Mouse (Mus musculus) cerebellum, adult 9-10 months (tissue): Measurements from ENCODE around the gene Atp6ap1l.
"Not testable (repeated sequence)": the region's sequence is repeated elsewhere in the genome, so short reads cannot be mapped to it uniquely, and the experiment has no call there.

ENCODE experiments used
- DNase-seq: peaks from one replicate; pipeline ENCODE4 v3.0.0; 2022

The Atp6ap1l gene

DNA sequence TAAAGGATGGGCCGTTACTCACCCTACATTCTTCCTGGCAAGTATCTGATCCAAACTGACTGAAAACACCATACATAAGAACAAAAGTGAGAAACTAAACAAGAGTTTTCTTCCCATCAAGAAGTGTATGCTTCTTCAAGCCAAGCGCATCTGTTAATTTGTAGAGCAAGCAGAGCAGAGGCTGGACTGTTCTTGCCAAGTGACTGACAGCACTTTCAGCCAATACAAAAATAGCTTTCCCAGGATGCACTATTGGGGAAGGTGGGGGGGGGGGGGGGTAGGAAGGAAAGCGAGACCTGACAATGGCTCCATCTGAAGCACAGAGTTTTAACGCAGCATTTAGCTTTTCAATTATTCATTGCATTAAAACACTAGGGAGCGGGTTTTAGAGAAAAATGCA, at the start of gene Atp6ap1l:
Gene Atp6ap1l, minus strand, starts transcription at position 180 of the 400 bp plus-strand sequence.
- no peak for DNase-seq

DNA sequence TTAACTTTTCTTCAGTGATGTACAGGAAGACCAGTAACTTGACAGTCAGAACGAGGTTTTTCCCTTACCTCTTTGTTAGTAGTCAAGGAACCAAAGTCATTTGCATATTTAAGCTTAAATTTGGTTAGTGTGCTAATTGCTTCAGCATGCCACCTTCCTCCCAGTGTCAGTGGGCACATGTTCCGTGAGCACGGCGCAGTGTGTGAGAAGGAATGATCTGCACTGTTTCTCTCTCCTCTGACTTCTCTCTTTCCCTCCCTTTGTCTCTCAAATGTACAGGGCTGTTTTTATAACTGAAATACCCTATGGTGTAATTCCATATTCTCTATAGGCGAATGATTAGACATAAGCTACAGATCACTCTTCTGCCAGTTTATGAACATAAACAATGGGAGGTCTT, 34.4 kb upstream of the Atp6ap1l start:
- no peak for DNase-seq

DNA sequence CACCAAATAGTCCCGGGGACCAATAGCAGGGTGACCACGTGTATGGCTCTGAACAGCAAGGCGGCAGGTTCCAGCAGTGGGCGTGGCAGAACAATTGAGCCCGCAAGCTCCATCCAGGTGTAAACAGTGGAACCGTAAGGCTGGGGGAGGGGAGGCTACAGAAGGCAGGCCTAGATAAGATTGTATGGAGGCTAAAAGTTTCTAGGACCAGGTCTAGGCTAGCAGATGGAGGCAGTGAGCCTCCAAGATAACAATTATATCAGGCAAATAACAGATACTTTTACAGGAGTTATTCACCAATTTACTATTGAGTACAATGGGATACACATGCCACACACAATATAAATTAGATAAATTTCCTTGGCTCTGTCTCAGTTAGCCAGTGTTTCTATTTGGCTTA, 34.0 kb upstream of the Atp6ap1l start:
- DNase-seq = no peak

DNA sequence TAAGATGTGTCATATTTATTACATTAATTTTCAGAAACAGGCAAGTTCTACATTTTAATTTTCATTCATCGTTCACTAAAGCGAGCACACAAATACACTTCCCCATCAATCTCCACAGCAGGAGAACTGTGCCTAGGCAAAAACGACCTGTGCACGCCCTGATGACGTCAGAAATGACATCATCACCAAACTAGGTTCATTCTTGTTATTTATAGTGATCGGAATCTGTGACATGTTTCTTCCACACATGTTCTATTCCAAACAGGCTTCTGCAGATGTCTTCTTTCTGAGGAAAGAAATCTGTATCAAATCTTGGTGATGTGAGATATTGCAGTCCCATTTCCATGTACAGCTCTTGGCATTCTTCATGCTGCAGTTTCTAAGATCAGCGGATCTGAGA, 30.7 kb upstream of the Atp6ap1l start:
- DNase-seq = no peak

DNA sequence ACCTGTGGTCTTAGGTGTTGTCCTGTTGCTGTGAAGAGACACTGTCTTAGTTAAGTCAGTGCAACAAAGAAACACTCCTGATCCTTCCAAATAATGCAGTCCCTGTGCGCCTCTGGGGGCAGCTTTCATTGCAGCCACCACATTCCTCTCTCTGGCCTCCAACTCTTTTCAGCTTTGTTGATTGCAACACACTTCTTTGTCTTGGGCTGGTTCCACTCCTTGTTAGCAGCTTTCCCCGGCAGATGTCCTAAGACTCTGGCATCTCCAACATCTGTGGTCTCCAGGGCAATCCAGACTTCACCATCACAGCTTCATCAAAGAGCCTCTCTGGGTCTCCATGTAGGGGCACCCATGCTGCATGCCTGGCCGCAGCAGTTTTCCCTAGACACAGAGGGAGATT, 28.1 kb upstream of the Atp6ap1l start:
- DNase-seq = no peak

DNA sequence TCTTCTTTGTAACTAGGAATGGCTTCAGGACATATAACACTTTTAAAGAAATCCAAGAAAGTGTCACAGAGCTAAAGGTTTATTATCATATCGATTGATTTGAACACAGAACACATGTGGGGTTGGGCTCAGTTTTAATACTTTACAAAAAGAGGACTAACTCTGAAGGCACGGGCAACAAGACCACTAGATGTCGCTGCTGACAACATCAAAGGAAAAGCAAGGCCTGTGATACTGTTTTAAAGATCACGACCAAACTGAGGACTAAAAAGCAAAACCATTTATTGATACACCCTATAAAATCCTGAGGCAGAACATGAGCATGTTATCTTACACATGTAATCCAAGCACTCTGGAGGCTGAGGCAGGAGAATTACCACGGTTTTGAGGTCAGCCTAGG, 24.7 kb upstream of the Atp6ap1l start:
- peak; percentile 71 for DNase-seq

DNA sequence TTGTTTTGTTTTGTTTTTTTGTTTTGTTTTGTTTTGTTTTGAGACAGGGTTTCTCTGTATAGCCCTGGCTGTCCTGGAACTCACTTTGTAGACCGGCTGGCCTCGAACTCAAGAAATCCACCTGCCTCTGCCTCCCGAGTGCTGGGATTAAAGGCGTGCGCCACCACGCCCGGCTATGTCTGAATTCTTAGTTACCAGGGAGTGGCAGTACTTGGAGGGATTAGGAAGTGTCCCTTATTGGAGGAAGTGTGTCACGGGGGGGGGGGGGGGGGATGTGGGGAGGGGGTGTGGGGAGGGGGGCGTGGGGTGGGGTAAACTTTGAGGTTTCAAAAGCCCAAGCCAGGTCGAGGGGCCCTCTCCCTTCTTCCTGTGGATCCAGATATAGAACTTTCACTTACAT, 23.1 kb upstream of the Atp6ap1l start:
- not testable (repeated sequence) for DNase-seq

DNA sequence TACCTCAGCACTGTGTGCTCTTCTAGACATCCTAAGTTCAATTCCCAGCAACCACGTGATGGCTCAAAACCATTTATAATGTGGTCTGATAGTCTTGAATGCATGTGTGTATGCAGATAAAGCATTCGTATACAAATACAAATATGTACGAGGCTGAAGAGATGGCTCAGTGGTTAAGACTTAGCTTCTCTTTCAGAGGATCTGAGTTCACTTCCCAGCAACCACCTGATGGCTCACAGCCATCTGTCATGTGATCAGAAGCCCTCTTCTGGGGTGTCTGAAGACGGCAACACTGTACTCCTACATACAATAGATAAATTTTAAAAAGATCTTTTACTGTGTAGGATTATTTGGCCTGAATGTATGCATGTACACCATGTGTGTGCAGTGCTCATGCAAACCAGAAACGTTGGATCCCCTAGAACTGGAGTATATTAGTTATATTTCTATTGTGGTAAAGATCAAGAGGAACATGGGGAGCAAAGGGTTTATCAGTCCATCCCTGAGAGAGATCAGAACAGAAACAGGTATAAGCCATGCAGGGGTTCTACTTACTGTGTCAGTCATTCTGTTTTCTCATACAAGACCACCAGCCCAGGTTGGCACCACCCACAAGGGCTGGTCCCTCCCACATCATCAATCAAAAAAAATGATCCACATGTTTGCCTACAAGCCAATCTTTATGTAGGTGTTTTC, 21.9 kb upstream of the Atp6ap1l start:
- DNase-seq = no peak

DNA sequence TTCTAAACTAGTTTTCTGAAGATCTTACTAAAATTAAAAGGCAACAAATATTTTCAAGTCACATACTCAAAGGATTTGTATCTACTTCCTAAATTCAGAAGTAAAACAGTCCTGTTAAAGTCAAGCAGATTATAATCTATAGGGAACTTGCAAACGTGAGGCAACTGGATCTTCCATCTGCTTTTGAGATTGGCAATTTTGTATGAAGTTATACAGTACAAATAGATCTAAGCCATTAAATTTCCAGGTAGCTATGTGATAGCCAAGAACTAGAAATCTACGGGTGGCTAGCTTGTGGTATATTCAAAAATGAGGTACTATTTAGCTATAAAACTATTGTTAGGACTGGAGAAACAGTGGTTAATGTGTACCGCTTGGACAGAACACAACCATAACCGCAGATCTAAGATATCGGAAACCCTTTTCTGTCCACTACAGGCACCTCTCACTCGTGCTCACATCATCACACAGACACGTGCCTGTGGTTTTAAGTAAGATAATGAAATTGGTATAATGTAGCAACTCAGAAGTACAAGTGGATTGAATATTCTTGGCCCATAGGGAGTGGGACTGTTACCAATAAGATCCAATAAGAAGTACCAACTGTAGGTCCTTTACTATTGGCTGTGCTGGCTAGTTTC, 21.1 kb upstream of the Atp6ap1l start:
- no peak for DNase-seq

DNA sequence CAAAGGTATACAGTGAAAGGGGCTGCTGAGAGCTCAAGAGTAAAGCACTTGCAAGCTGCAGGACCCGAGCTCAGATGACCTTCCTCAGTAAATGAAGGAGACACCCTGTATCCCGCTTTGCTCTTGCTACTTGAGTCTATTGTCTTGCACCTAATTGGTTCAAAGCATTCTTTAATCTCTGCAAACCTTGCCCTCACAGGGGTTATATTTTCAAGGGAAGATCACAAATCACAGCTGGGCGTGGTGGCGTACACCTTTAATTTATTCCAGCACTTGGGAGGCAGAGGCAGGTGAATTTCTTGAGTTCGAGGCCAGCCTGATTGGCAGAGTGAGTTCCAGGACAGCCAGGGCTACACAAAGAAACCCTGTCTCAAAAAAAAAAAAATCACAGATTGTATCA, 20.0 kb upstream of the Atp6ap1l start:
- DNase-seq = no peak

DNA sequence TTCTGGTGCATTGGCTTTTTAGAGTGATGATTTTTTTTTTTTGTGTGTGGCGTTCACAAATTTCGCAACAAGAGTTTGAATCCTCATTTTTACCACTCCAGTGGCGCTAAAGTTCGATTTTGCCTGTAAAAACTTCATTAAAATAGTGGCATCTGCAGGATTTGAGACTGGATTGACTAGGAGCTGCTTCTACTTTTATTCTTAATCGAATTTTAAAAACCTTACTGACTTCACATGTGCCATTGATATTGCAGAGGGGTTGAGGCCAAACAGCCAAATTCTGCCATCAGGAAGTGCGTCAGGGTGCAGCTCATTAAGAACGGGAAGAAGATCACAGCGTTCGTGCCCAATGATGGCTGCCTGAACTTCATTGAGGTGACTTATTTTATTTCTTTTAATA, 18.9 kb upstream of the Atp6ap1l start:
- DNase-seq = no peak

DNA sequence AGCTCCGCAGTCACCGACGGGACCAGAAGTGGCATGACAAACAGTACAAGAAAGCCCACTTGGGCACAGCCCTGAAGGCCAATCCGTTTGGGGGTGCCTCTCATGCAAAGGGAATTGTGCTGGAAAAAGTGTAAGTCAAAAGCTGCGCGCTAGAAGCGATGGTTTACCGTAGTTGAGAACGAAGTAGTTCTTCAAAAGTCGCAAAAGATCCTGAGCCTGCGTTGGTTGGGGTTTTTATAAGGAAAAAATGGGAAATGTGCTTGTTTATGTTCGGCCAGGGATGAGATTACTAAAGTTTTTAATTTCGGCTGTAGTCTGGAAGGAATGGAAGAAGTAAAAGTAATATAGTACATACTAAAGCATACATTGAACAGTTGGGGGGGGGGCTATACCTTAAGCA, 18.5 kb upstream of the Atp6ap1l start:
- DNase-seq = not testable (repeated sequence)

DNA sequence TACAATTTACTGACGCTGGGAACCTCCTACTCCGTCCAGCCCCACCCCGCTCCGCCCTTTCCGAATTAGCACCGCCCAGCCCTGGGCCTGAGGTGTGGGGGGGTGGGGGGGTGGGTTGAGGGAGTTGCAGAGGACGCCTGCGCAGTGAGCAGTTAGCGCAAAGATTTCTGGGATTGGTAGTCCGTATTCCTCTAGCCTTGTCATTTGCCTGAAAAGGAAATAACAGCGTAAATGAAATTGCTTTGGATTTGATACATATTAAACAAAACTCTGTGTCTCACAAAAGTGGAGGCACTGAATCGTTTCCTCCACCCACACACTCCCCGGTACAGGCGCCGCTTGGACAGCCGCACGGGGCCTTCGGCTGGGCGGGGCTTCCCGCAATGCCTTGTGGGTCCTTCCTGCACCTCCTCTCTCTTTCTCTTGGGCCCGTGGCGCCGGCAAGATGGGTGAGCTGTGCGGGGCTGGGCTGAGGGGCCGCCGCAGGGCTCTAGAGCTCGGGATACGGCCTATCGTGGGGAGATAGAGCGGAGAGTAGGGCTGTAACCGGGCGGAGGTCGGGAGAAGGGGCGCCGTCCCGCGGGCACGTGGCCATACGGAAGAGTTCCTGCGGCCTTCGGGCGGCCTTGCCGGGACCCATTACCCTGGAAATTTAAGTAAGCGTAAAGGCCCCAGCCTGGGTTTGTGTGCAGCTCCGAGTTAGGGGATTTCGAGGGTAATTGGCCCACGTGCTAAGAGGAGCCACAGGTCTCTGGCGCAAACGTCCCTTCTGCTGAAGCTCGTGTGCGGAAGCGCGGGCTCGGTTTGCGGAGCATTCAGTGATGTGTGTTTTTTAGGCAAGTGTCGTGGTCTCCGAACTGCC, 17.8 kb upstream of the Atp6ap1l start, which contains the start of gene Rps23:
Gene Rps23, plus strand, starts transcription at position 208 of the 862 bp plus-strand sequence.
- DNase-seq = peak; percentile 92

DNA sequence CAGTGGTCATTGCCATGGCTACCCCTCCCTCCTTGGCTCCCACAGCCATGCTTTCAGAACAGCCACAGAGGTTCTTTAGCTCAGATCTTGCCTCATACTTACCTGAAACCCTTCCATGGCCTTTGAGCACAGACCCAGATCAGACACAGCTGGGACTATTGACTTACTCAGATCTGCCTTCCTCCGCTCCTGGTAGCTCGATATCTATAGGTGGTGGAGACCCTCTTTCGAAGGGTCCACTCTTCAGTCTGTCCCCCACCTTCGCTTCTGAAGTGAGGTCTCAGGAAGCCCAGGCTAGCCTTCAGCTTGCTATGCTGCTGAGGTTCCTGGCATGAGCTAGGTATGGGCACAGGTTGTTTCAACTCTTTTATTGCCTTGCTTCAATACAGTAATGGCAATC, 9.6 kb upstream of the Atp6ap1l start:
- DNase-seq = no peak

DNA sequence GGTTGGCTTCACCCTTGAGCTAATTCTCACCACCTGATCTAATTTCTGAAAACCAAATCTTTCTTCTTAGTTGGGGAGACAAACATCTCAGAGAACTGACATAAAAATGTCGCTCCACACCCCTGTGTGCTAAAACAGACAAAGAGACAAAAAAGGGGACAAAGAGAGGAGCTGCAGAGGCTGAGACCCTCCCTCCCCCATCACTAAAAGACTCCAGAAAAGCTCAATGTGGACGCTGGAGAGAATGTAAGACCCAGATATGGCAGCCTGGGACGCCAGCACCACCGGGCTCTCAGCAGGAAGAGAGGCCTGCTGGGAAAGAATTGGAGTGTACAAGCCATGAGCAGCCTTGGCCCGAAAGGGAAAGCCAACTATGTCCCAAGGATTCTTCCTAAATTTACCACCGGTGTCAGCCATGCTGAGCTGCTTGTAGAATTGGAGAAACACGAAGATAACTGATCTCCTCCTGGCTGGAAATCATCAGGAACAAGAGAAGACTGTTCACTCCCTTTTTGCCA, 8.6 kb upstream of the Atp6ap1l start:
- DNase-seq = no peak

DNA sequence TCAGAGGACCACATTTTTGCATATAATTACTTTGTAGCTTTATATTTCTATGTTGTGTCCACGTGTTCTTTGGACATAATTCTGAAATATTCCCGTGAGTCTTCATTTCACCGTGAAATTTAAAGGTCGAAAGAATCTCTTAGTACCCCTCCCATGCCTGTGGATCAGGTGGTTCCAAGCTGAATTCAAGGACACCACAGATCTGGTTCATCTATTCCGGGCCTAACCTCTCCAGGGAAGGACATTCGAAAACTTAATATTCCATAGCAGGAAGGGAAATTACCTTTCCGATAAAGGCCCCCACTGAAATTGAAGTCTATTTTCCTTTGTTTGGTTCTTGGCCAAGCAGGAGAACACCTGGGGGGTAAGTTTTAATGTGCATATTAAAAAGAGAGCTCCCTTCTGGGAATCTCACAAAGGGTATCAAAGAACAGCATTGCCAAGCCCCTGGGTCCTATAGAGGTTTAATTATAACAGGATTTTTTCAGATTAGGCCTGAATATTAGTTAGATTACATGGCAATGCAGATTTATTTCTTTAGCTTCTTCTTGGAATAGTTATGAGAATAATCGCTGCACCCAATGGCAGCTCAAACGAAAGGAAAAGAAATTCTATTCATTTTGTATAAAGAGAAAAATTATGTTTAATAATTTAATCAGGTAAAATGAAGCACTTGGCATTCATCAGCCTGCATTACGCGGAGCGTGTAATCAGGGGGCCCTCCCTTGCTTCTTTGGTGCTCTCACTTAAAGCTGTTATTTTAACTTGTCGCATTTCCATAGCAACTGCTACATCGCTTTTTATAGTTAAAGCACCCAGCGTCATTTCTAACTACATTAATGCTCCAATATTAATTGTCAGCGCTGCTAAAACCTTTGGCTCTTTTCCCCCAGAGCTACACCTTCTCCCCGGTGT, 7.9 kb upstream of the Atp6ap1l start:
- no peak for DNase-seq

DNA sequence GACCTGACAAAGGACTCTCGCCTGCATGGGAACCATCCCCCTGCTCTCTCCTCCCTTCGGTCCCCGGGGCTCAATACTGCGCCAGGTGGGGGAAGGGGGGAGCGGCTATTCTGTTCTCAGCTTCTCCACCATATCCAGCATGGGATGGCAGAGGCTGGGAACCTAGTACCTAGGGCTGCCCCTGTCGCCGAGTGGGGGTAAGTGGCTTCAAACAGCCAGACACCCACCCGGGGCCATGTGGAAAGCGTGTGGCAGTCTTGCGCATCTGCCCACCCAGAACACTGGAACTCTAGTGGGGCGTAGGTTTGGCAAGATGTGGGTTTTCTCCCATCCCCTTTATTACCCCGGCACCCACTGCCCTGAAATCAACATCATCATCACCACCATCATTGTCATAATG, 2.2 kb upstream of the Atp6ap1l start:
- DNase-seq = no peak

DNA sequence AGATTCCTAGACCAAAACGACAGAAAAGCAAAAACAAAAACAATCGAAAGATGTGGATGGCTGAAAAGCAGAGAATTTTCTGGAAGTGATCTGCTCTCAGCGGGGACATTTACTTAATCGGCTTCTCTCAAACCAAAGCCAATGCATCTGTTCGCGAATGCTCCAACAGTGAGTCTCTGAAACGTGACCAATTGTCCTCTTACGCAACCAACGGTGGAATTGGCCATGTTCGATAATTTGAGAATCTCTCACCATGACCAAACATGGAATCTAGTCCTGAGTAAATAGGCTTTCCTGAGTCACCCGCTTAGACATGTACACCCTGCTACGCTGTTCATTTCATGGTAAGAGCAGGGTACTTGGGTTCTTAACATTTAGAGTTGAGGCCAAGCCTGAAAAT, 8.3 kb downstream of the Atp6ap1l start:
- no peak for DNase-seq

DNA sequence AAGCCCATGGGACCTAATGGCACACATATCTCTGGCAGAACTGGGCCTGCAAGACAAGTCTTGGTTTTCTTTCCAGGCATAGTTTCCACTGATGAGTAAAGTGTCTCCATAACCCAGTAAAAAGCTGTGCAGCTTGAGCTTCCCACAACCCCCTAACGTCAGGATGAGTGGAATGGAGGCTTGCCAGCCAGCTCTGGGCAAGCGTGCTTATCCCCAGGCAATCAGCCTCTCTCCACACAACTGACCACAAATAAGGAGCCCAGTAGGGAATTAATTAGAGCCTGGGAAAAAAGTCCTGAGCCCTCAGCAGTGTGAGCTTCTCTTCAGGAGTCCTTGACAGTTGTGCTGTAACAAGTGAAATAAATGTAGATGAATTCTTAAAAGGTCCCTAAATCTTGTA, 9.1 kb downstream of the Atp6ap1l start:
- DNase-seq = peak; percentile 11

DNA sequence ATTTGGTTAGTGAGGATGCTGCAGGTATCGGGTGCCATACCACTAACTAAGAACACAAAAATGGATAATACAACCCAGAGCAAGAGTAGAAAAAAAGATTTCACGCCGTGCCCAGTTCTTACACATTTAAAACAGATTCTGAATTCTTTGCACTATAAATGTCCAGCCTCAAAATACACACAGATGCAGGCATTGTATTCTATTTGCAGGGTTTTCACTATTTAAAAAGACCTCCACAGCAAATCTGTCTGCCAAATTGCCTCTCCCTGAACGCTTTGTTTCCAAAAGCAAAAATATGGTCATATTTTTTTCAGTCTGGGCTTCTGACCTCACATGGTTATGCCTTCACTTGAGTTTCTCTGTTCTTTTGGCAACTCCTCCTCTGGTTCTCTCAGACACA, 10.3 kb downstream of the Atp6ap1l start:
- no peak for DNase-seq

DNA sequence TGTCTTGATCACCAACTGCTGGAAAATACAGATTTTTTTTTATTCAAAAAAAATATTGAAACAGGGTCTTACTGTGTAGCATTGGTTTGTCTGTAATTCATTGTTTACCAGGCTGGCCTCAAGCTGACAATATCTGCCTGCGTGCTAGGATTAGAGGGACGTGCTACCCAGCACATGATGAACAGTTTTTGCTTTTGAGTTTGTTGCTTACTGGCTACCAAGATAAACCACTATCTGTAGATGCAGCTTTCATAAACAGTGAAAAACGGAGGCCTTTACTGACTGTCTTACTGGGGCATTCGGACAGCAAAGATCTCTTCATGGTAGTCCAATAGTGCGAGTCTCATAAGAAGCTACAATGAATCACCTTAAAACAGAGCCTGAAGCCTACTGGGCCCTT, 15.0 kb downstream of the Atp6ap1l start:
- DNase-seq = no peak

DNA sequence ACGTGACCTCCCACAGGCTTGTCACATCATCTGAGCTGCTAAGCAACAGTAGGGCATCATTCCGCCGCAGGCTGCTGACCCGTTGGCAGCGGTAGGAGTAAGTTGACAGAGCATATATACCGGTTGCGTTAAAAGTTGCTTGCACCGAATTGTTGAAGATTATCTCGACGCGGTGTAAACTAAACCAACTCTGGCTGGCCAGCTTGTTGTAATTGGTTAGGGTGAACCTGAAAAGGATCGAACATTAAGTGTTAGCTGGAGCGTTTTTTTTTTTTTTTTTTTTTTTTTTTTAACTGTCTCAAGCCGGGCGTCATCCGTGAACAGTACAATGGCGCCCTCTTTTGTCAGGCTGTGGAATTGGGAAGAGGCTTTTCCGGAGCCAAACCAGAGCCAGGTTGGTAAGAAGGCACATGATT, 18.6 kb downstream of the Atp6ap1l start:
- peak; percentile 53 for DNase-seq
